Comparison of ENCODE assay signal across 22 mouse cellular contexts in the genomic region with DNA sequence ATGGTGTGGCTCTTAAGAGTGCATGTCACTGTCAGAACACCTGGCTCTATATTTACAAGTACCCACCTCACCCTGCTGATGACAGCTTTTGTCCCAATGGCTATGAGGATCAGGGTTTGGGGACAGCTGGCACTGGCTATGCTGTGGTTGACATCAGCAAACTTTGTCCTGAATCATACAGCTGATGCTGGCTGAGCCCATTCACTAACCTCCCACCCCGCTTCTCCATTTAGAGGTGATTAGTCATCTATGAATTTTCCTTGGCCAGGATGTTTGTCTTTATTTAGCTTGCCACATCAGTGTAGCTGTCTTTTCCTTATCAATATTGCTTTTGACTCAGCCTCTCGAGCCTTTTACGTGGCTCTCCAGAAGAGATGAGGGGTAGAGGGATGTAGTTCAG. TPM values are rescaled to one million over a fixed set of nuclear protein-coding genes. Genes with fewer than 3 reads are reported as not detected.
"Had no signal": no experiment of that assay in that cellular context is flagged by ENCODE, and none has a peak within 500 bp of the region (broad histone marks: within the 10 kb centered on the region; RNA-seq: fewer than 3 reads in every experiment).

No protein-coding gene starts in this region.

- H3K36me3 ChIP-seq: limb, embryonic 12.5 days; limb, embryonic 15.5 days; midbrain, embryonic 12.5 days; midbrain, embryonic 15.5 days; neural tube, embryonic 13.5 days had no signal

- H3K9ac ChIP-seq: limb, embryonic 12.5 days; limb, embryonic 15.5 days; liver, embryonic 14.5 days; liver, postnatal 0 days; lung, embryonic 14.5 days; midbrain, embryonic 12.5 days; midbrain, embryonic 15.5 days; neural tube, embryonic 13.5 days had no signal

- H3K4me2 ChIP-seq: limb, embryonic 12.5 days; limb, embryonic 15.5 days; liver, embryonic 11.5 days; lung, embryonic 14.5 days; midbrain, embryonic 12.5 days; midbrain, embryonic 15.5 days; neural tube, embryonic 13.5 days had no signal

- ATAC-seq: liver, postnatal 0 days; lung, postnatal 0 days; midbrain, embryonic 15.5 days had no signal

- H3K4me3 ChIP-seq: limb, embryonic 12.5 days; limb, embryonic 15.5 days; midbrain, embryonic 12.5 days; midbrain, embryonic 15.5 days; neural tube, embryonic 13.5 days had no signal

- H3K27me3 ChIP-seq: limb, embryonic 12.5 days; limb, embryonic 15.5 days; midbrain, embryonic 12.5 days; midbrain, embryonic 15.5 days; neural tube, embryonic 13.5 days had no signal

- H3K9me3 ChIP-seq: limb, embryonic 12.5 days; limb, embryonic 15.5 days; midbrain, embryonic 12.5 days; midbrain, embryonic 15.5 days; neural tube, embryonic 13.5 days had no signal

- H3K4me1 ChIP-seq: limb, embryonic 12.5 days; limb, embryonic 15.5 days; midbrain, embryonic 12.5 days; midbrain, embryonic 15.5 days; neural tube, embryonic 13.5 days had no signal

- DNase-seq: kidney, postnatal 25 days; left cerebral cortex, postnatal 4 days; liver, postnatal 0 days; lung, embryonic 14.5 days; retina, postnatal 1 day; right cerebral cortex, postnatal 4 days; thymus, postnatal 25 days had no signal

- H3K27ac ChIP-seq: kidney, postnatal 0 days; limb, embryonic 12.5 days; limb, embryonic 15.5 days; liver, embryonic 14.5 days; macrophage; midbrain, embryonic 12.5 days; midbrain, embryonic 15.5 days; neural tube, embryonic 13.5 days had no signal

RNA-seq across cellular contexts. Expression of a gene that starts 17.4 kb away (rescaled TPM):
- total RNA-seq: megakaryocyte, adult 5-6 weeks; neutrophil, adult 5-6 weeks had no signal
- polyA plus RNA-seq: limb, embryonic 15.5 days; macrophage; midbrain, embryonic 12.5 days had no signal

RNA-seq across cellular contexts. Expression of a gene that starts 22.2 kb away (rescaled TPM):
- total RNA-seq: layer of hippocampus, adult 8-10 months; layer of hippocampus, postnatal 10 days; left cerebral cortex, postnatal 4 days; megakaryocyte, adult 5-6 weeks; neutrophil, adult 5-6 weeks had no signal
- polyA plus RNA-seq: kidney, embryonic 14.5 days; kidney, postnatal 0 days; liver, embryonic 11.5 days; liver, embryonic 14.5 days; lung, embryonic 14.5 days; lung, postnatal 0 days; macrophage; midbrain, embryonic 12.5 days had no signal
